Mouse (Mus musculus) MEL (cell line): ENCODE results near the gene 1700021F05Rik. TPM values are rescaled to one million over a fixed set of nuclear protein-coding genes. Genes with fewer than 3 reads are reported as not detected.

Experiments
- DNase-seq: peaks from one replicate; pipeline ENCODE4 v3.0.0; 2011; ENCODE audit warnings: low read depth, low spot score
- H3K27ac ChIP-seq: 2 replicates; pipeline ENCODE4 v1.5.1; 2012; ENCODE audit warnings: low read depth, mild to moderate bottlenecking, control low read depth, low read length, moderate library complexity; ENCODE audit not compliant: control insufficient read depth
- H3K27me3 ChIP-seq, 2 experiments: fragments of 150-350 bp in 1 of 2; sonication (generic) in 1 of 2; 2 replicates each; pipeline ENCODE4 v1.6.1; 2012; ENCODE audit warnings: low read length in 2 of 2, mild to moderate bottlenecking in 2 of 2, improper control_type of control experiment in 1 of 2, moderate library complexity in 1 of 2; ENCODE audit not compliant: insufficient read depth in 2 of 2, control insufficient read depth in 1 of 2
- H3K36me3 ChIP-seq, 2 experiments: 2 replicates each; pipeline ENCODE4 v1.6.1; 2012 to 2014; ENCODE audit warnings: low read length in 2 of 2, improper control_type of control experiment in 1 of 2, inconsistent platforms in 1 of 2, mild to moderate bottlenecking in 1 of 2; ENCODE audit not compliant: insufficient read depth in 2 of 2, control insufficient read depth in 1 of 2
- H3K4me1 ChIP-seq, 2 experiments: fragments of 150-350 bp in 1 of 2; sonication (generic) in 1 of 2; 2 replicates each; pipeline ENCODE4 v1.6.1; 2012; ENCODE audit warnings: low read length in 2 of 2, improper control_type of control experiment in 1 of 2, mild to moderate bottlenecking in 1 of 2; ENCODE audit not compliant: insufficient read depth in 2 of 2, control insufficient read depth in 1 of 2
- H3K4me3 ChIP-seq, 2 experiments: fragments of 150-350 bp in 1 of 2; sonication (generic) in 1 of 2; 2 replicates each; pipeline ENCODE4 v1.5.1; 2012; ENCODE audit warnings: low read depth in 2 of 2, low read length in 2 of 2, mild to moderate bottlenecking in 2 of 2, moderate library complexity in 2 of 2, control low read depth in 1 of 2, improper control_type of control experiment in 1 of 2; ENCODE audit not compliant: control insufficient read depth in 1 of 2, insufficient read depth in 1 of 2
- H3K79me2 ChIP-seq: 2 replicates; pipeline ENCODE4 v1.6.1; 2012; ENCODE audit warnings: mild to moderate bottlenecking, low read length, moderate library complexity; ENCODE audit not compliant: control insufficient read depth, poor library complexity, insufficient read depth
- H3K9ac ChIP-seq: 2 replicates; pipeline ENCODE4 v1.6.1; 2012; ENCODE audit warnings: low read depth, mild to moderate bottlenecking, control low read depth, low read length, moderate library complexity; ENCODE audit not compliant: control insufficient read depth, poor library complexity, severe bottlenecking
- H3K9me3 ChIP-seq: fragments of 150-350 bp; sonication (generic); replicated peaks from 2 replicates; pipeline ENCODE4 v1.6.1; 2012; ENCODE audit warnings: mild to moderate bottlenecking, low read length, improper control_type of control experiment, moderate library complexity; ENCODE audit not compliant: insufficient read depth
- BHLHE40 ChIP-seq: IDR thresholded peaks from 2 replicates; pipeline ENCODE4 v1.6.1; 2012; ENCODE audit warnings: low read depth, mild to moderate bottlenecking, inconsistent platforms, low read length, improper control_type of control experiment, borderline replicate concordance
- CHD1 ChIP-seq: IDR thresholded peaks from 2 replicates; pipeline ENCODE4 v1.6.1; 2012; ENCODE audit warnings: low read depth, mild to moderate bottlenecking, inconsistent platforms, low read length, improper control_type of control experiment
- CHD2 ChIP-seq: IDR thresholded peaks from 2 replicates; pipeline ENCODE4 v1.6.1; 2011; ENCODE audit warnings: low read length, improper control_type of control experiment
- GATA1 ChIP-seq: IDR thresholded peaks from 2 replicates; pipeline ENCODE4 v1.6.1; 2011; ENCODE audit warnings: low read depth, low read length, improper control_type of control experiment
- JUND ChIP-seq: IDR thresholded peaks from 2 replicates; pipeline ENCODE4 v1.6.1; 2011; ENCODE audit warnings: low read depth, mild to moderate bottlenecking, improper control_type of control experiment, low read length
- KAT2A ChIP-seq: conservative IDR thresholded peaks from 2 replicates; pipeline ENCODE4 v1.6.1; 2012; ENCODE audit warnings: low read depth, low read length, improper control_type of control experiment, inconsistent platforms
- MAZ ChIP-seq: IDR thresholded peaks from 2 replicates; pipeline ENCODE4 v1.6.1; 2012; ENCODE audit warnings: low read depth, mild to moderate bottlenecking, inconsistent platforms, low read length, improper control_type of control experiment
- MEF2A ChIP-seq: IDR thresholded peaks from 2 replicates; pipeline ENCODE4 v1.6.1; 2014; ENCODE audit warnings: low read depth, mild to moderate bottlenecking, inconsistent platforms, low read length, improper control_type of control experiment; ENCODE audit not compliant: poor library complexity, insufficient replicate concordance, severe bottlenecking; ENCODE audit errors: extremely low read depth
- NELFE ChIP-seq: IDR thresholded peaks from 2 replicates; pipeline ENCODE4 v1.6.1; 2011; ENCODE audit warnings: low read depth, low read length, improper control_type of control experiment
- NRF1 ChIP-seq: IDR thresholded peaks from 2 replicates; pipeline ENCODE4 v1.6.1; 2014; ENCODE audit warnings: low read depth, mild to moderate bottlenecking, inconsistent platforms, low read length, improper control_type of control experiment, moderate library complexity; ENCODE audit not compliant: poor library complexity, insufficient read depth, severe bottlenecking
- POLR2A ChIP-seq, 2 experiments: IDR thresholded peaks; 2 replicates each; pipeline ENCODE4 v1.6.1; 2011 to 2012; ENCODE audit warnings: low read length in 2 of 2, mild to moderate bottlenecking in 2 of 2, control low read depth in 1 of 2, improper control_type of control experiment in 1 of 2, low read depth in 1 of 2, moderate library complexity in 1 of 2; ENCODE audit not compliant: control insufficient read depth in 1 of 2, insufficient read depth in 1 of 2, poor library complexity in 1 of 2
- POLR2AphosphoS2 ChIP-seq: IDR thresholded peaks from 2 replicates; pipeline ENCODE4 v1.6.1; 2011; ENCODE audit warnings: low read length, improper control_type of control experiment
- POLR2AphosphoS5 ChIP-seq: IDR thresholded peaks from 2 replicates; pipeline ENCODE4 v1.6.1; 2012; ENCODE audit warnings: low read depth, borderline replicate concordance, mild to moderate bottlenecking, inconsistent platforms, low read length, moderate library complexity, mixed read lengths
- RAD21 ChIP-seq: IDR thresholded peaks from 2 replicates; pipeline ENCODE4 v1.6.1; 2011; ENCODE audit warnings: mild to moderate bottlenecking, low read depth, low read length, improper control_type of control experiment
- SIN3A ChIP-seq: IDR thresholded peaks from 2 replicates; pipeline ENCODE4 v1.6.1; 2012; ENCODE audit warnings: low read length, improper control_type of control experiment, inconsistent platforms
- TBP ChIP-seq: IDR thresholded peaks from 2 replicates; pipeline ENCODE4 v1.8.0; 2011; ENCODE audit warnings: low read depth, low read length, improper control_type of control experiment
- TCF12 ChIP-seq: IDR thresholded peaks from 2 replicates; pipeline ENCODE4 v1.6.1; 2014; ENCODE audit warnings: low read depth, mild to moderate bottlenecking, inconsistent platforms, low read length, improper control_type of control experiment, moderate library complexity
- UBTF ChIP-seq: IDR thresholded peaks from 2 replicates; pipeline ENCODE4 v1.6.1; 2012; ENCODE audit warnings: low read depth, mild to moderate bottlenecking, inconsistent platforms, low read length, improper control_type of control experiment, moderate library complexity, borderline replicate concordance; ENCODE audit not compliant: insufficient read depth
- ZMIZ1 ChIP-seq: IDR thresholded peaks from 2 replicates; pipeline ENCODE4 v1.6.1; 2012; ENCODE audit warnings: low read depth, mild to moderate bottlenecking, inconsistent platforms, low read length, improper control_type of control experiment, moderate library complexity
- ZNF384 ChIP-seq: IDR thresholded peaks from 2 replicates; pipeline ENCODE4 v1.6.1; 2012; ENCODE audit warnings: low read depth, mild to moderate bottlenecking, inconsistent platforms, low read length, improper control_type of control experiment
- polyA plus RNA-seq, 2 experiments: library from polyadenylated mRNA; stranded (reverse) in 1 of 2; unstranded in 1 of 2; fragments of >175 nt in 1 of 2; fragments of >200 nt in 1 of 2; gene quantifications; 2 replicates each; pipeline versions ENCODE4 v1.2.1 to v1.2.4; 2012; ENCODE audit warnings: low replicate concordance in 2 of 2, low read depth in 1 of 2; ENCODE audit not compliant: insufficient read length in 2 of 2, insufficient read depth in 1 of 2, missing spikeins in 1 of 2
- total RNA-seq: library from RNA; depleted of rRNA; stranded (reverse); fragments of 300-350 nt; gene quantifications from 2 replicates; pipeline ENCODE4 v1.2.3, GENCODE M21; 2012

The 1700021F05Rik gene
- total and polyA plus RNA-seq, 3 experiments, result 66.5 to 93.8 TPM; not detected in 1

- Histone ChIP-seq H3K4me3 (peak overlapping the region; percentile 69 to 89), H3K4me1 (no peaks in the 10 kb centered on the region), H3K9me3 (no peaks in the 10 kb centered on the region), H3K9ac (peak overlapping the region; percentile 89), H3K79me2 (peaks cover 17% of the 10 kb centered on the region), H3K27me3 (no peaks in the 10 kb centered on the region), H3K27ac (peak overlapping the region; percentile 82), H3K36me3 (no peaks in the 10 kb centered on the region)
- no peak; the same call in 1 of the 2 replicates for TF ChIP-seq RAD21
- TF ChIP-seq TCF12, result peak; percentile 19; the same call in 1 of the 2 replicates
- TF ChIP-seq ZNF384, result no peak
- TF ChIP-seq NELFE, result peak; percentile 82
- TF ChIP-seq CHD1, result 0 out of 2 replicates have a peak, but pooled peaks have one; percentile 13
- TF ChIP-seq ZMIZ1, result peak; percentile 97
- peak; percentile 26; the same call in 1 of the 2 replicates for TF ChIP-seq NRF1
- no peak for TF ChIP-seq BHLHE40
- TF ChIP-seq POLR2AphosphoS2, result peak; percentile 77; the same call in 1 of the 2 replicates
- peak; percentile 62; the same call in 1 of the 2 replicates for TF ChIP-seq TBP
- TF ChIP-seq POLR2A (IDR thresholded peaks at IDR 0.05; ENCODE audit: control insufficient read depth in 1 of 2, insufficient read depth in 1 of 2, low read depth in 1 of 2, low read length in 2 of 2, poor library complexity in 1 of 2), result peak; percentile 63 to 81
- peak; percentile 93; the same call in 1 of the 2 replicates for TF ChIP-seq POLR2AphosphoS5
- peak; percentile 86 for DNase-seq
These were observed 38.1 kb upstream of the 1700021F05Rik start for GRCm38 (mm10) chr10:43578754-43579380.

- Histone ChIP-seq H3K36me3 (no peaks in the 10 kb centered on the region), H3K9ac (peak overlapping the region; percentile 89), H3K4me1 (no peaks in the 10 kb centered on the region), H3K9me3 (no peaks in the 10 kb centered on the region), H3K27ac (peak overlapping the region; percentile 82), H3K79me2 (peaks cover 17% of the 10 kb centered on the region), H3K4me3 (peak overlapping the region; percentile 48 to 70), H3K27me3 (no peaks in the 10 kb centered on the region)
- TF ChIP-seq CHD1 (peak; percentile 75), SIN3A (0 out of 2 replicates have a peak, but pooled peaks have one; percentile 15), ZNF384 (no peak), CHD2 (no peak), UBTF (0 out of 2 replicates have a peak, but pooled peaks have one; percentile 76), KAT2A (no peak), POLR2AphosphoS2 (no peak), MAZ (0 out of 2 replicates have a peak, but pooled peaks have one; percentile 0), GATA1 (no peak), MEF2A (no peak), NELFE (peak; percentile 7; the same call in 1 of the 2 replicates), JUND (no peak)
- DNase-seq, result peak; percentile 80
These were observed 37.6 kb upstream of the 1700021F05Rik start for GRCm38 (mm10) chr10:43578366-43578753.
